Mouse (Mus musculus): Measurements from ENCODE around the gene Dnmt3c.

DNA sequence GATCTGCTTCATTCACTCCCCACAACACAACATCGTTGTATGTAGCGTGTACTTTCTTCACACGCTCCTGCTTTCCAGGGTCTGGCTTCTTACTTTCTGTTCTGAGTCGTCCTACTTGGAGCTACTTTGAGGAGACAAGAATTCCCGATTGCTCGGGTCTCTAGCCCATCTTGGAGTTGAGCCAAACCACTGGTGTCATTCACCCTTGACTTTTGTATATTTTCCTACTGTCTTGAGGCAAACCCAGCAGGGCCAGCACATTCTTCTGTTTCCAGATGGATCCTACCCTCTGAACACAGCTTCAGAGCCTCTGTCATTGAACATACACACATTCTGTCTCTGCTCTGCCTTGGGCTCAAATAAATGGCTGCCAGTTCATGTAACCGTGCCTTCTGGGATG, 31.1 kb upstream of the Dnmt3c start:
- TF ChIP-seq CTCF (IDR thresholded peaks at IDR 0.05) (no peak), EP300 (IDR thresholded peaks at IDR 0.05) (no peak)

All from lung, postnatal 0 days (tissue).